Mouse (Mus musculus): ENCODE measurements around the gene Adra2b.

Adra2b gene

DNA sequence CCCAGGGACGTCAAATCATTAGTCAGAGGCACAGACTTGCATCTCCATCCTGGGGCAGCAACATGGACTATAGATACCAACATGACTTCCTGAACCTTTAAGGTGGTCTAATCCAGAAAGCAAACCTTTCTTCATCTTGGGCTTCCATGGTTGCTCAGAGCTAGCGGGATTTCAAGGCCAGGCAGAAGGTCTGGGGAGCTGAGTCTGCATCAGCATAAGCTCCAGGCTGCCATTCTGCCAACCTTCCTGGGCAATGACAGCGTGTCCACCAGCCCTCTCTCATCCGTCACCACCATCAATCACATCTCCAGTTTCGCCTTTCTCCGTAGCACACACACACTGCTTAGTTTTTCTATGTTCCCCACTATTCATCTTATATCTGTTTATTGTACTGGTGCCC, 23.7 kb upstream of the Adra2b start:
- no peak for DNase-seq

DNA sequence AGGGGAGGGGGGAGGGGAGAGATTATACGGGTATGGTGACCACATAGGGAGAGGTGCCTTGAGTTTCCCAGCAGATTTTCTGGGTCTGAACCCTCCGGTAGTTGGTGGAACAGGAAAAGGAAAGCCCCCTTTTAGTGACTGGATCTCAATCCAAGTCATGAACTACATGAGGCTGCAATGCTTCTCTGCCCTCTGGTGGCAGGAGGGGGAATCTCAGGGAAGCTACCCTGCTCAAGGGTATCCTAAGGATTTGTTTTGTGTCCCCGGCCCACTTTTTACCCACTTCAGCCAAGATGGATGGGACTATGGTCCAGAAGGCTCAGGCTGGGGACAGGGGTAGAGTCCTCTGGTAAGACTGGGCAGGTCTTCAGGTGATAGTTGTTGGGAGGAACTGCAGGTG, 21.8 kb upstream of the Adra2b start:
- no peak for DNase-seq

GRCm38 (mm10) chr2:127346334-127346733, 16.7 kb upstream of the Adra2b start:
- no peak for DNase-seq

GRCm38 (mm10) chr2:127347147-127347985, 15.6 kb upstream of the Adra2b start:
- DNase-seq = no peak

GRCm38 (mm10) chr2:127353881-127354280, 9.1 kb upstream of the Adra2b start:
- DNase-seq = no peak

- DNase-seq = no peak
Measured at GRCm38 (mm10) chr2:127363282-127363652, 259 bp downstream of the Adra2b start.

DNA sequence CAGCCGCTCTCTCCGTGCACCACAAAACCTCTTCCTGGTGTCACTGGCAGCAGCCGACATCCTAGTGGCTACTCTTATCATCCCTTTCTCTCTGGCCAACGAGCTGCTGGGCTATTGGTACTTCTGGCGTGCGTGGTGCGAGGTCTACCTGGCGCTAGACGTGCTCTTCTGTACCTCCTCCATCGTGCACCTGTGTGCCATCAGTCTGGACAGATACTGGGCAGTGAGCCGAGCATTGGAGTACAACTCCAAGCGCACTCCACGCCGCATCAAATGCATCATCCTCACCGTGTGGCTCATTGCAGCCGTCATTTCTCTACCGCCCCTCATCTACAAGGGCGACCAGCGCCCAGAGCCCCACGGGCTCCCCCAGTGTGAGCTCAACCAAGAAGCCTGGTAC, 688 bp downstream of the Adra2b start:
- no peak for DNase-seq

GRCm38 (mm10) chr2:127364452-127364851, 1.4 kb downstream of the Adra2b start:
- no peak for DNase-seq

DNA sequence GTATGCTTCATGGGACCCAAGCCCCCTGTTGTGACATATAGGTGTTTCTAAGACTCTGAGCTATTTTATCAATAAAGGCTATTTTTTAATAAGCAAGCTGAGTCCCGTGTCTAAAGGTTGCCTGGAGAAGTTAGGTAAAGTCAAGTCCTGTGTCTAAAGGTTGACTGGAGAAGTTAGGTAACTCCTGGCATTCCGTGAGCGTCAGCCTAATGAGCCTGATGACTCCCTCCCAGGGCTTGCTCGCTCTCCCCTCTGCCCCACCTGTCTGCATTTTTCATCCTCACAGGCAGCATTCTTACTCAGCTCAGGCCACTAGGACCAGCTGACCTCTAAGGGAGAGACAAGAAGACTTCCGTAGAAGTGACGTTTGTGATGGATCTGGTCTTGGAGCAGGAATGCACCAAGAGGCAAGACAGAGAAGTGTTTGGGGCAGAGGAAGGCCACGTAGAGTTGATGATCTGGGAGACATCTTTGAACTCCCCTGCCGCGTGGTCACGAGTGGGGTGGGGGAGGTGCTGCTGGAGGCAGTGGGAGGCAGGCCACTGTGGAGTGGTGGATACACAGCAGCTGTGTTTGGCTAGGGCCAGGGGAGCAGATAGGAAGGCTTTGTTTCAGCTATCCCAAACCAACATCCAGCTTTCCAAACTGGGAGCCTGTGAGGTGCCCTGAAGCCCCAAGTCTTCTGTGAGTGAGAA, 4.3 kb downstream of the Adra2b start:
- DNase-seq = no peak

- no peak for DNase-seq
Measured at GRCm38 (mm10) chr2:127369703-127370376, 6.8 kb downstream of the Adra2b start.

DNA sequence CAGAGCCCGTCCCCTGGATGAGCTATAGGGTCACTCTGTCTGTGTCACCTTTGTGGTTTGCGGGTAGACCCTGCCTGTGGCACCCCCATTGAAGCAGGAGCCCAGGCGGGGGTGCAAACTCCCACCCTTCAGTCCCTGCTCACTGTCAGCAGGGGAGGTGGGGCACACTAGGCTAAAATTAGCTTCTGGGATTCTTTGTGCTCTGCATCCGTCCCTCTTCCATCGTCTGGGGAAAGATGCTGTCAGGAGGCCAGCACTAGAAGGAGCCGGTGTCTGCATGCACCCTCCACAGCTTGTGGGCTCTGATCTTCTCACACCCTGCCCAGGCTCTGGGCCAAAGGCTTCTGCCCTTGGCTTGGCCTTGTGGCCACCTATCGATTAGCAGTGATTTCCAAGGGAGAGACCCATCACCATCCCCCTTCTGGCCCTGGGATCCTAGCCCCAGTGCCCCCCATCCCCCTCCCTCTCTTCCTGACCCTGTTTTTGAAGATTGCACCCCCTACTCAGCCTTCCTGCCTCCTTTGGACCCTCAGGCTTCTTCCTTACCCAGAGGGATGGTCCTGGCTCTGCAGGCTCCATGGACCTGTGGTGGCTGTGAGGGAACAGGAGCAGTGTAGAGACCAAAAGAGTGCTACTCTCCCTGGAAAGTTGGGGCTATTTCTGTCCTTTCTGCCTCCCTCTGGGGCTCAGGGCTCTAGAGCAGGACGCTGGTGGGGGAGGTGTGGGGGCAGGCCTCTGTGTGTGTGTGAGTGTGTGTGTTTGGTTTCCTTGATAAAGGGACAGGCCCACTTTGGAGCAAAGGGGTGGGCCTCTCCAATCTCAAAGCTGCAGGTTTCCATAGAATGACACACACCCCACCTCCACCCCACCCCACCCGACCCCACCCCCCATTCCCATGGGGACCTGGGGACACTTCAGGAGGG, 7.8 kb downstream of the Adra2b start:
- DNase-seq = no peak

- DNase-seq = no peak
Measured at GRCm38 (mm10) chr2:127371484-127371861, 8.5 kb downstream of the Adra2b start.

GRCm38 (mm10) chr2:127372082-127372481, 9.1 kb downstream of the Adra2b start:
- no peak for DNase-seq

DNA sequence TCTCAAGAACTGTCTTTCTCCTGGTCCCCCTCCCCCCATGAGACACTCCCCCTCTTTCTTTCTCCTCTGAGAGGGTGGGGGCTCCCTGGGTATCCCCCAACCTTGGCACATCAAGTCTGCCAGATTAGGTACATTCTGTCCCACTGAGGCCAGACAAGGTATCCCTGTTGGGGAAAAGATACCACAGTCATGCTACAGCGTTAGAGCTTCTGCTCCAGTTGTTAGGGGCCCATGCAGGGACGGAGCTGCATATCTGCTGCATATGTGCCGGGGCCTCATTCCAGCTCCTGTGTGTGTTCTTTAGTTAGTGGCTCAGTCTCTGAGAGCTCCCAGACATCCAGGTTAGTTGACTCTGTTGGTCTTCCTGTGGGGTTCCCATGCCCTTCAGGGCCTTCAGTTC, 11.1 kb downstream of the Adra2b start:
- no peak for DNase-seq

DNA sequence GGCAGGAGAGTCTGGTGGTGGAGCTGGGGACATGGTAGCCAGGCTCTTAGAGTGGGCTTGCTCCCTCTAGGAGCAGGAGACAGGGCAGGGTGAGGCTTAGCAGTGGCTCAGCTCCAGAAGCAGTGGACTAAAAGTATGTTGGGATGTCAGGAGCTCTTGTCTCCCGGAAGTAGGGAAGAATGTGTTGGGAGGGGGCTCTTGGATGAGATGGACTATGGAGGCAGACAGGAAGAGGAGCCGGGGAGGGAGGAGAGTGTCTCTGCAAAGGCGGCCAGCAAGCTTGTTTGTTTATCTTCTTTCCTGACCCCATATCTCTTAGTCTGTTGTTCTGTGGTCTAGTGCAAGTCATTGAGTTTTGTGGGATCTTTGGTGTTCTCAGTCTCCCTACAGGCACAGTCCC, 12.1 kb downstream of the Adra2b start:
- DNase-seq = no peak

GRCm38 (mm10) chr2:127375759-127376341, 12.8 kb downstream of the Adra2b start:
- DNase-seq = no peak

DNA sequence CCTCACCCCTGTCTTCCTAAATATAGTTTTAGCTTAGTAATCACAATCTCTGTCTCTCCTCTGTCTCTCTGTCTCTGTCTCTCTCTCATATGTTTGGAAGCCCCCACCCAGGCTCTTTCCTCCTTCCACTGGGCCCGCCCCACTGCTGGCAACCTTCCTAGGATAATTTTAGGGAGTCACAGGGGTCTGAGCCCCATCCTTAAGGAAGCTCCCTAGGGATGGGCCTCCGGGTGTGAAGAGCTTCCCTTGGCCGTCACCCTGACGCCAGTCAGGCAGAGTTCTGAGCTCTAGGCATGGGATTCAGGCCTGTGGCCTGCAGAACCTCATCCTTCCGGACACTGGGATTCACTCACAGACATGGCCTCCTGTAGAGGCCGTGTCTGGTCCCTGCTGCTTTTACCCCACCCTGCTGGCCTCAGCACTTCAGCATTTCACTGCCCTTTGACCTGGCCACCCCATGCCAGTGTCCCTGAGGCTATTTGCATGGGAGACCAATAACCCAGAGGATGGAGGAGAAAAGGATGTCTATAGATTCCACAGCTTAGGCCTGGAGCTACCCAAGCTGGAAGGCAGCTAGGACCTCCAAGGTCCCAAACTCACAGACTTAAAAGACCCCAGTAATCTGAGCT, 13.5 kb downstream of the Adra2b start:
- DNase-seq = no peak

DNA sequence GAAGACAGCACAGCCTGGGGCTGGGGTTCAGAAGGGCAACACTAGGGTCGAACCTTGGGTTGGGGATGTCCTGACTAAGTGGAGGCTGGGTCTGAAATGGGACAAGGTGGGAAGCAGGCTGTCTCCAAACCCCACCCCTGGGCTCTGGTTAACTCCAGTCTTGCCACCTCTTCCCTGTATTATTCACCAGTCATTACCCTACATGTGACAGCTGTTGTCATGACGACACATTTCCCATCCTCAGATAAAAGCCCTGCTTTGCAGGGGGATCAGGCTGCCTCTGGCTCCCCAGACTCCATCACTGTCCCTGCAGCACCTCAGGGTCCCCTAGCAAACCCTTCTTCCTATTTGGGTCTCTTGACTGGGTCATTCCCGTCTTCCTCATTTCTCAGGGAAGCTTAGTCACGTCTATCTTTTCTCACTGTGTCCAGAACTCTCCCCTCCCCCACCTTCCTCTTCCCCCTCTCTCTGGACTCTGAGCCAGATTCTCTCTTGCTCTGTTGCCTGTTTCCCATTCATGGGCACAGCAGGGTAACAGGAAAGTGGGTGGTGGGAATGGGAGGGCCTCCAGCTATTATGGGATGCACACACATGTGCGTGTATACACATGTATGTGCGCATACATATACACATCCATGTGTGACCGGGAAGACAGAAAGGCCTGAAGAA, 15.1 kb downstream of the Adra2b start:
- no peak for DNase-seq

DNA sequence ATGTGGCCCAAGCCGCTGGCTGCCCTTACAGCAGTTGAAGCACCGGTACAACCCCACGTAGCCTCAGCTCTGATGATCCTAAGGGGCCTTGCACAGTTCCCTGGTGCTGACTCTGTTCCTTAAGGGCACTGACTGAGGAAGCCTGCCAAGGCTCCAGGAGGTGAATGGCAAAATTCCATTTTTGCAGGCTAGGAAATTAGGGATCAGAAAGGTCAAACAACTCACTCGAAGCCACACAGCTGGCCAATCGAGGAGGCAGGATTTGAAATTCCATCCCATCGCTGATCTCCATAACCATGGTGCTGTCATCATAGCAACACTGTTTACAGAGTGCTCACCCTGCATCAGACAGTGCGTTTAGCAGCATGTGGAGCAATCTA, 15.6 kb downstream of the Adra2b start:
- DNase-seq = no peak

DNA sequence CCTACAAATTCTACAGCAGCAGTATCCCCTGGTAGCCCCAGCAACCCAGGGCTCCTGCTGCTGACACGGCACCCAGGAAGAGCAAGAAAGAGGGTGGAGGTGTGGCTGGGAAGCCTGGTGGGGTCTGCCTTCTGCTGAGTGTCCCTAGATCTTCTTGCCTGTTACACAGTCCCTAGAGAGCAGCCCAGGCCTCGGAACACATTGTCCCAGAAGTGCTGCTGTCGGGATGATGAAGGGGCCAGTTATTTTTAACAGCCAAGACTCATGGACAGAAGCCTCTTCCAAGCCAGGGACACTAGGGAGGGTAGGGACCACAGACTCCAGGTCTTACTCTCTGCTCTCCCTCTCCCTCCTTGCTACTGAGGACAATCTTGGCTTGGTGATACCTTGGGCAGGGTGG, 16.2 kb downstream of the Adra2b start:
- DNase-seq = no peak

DNA sequence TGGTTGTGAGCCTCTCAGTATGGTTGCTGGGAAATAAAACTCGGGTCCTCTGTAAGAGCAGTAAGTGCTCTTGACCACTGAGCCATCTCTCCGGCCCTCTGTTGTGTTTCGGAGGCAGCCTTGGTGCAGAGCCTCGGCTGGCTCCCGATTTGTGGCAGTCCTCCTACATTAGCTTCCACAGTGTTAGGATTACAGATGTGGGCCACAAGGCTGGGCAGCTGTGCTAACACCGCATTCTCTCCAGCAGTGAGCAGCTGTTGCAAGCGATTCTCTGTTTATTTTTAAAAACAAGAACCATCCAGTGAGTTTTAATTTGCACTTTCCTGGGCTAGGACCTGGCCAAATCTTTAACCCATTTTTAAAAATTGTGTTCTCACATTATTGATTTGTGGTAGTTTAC, 20.9 kb downstream of the Adra2b start:
- no peak for DNase-seq

Data from right cerebral cortex, adult 18-20 months (tissue).